Mouse (Mus musculus) CD4-positive, CD25-positive, alpha-beta regulatory T cell, adult 4 months (primary cell): ENCODE data around the gene Wscd2. TPM values are rescaled to one million over a fixed set of nuclear protein-coding genes. Genes with fewer than 3 reads are reported as not detected.

Experiments
- ATAC-seq: one replicate; pipeline ENCODE4 v1.8.0; 2017
- polyA plus RNA-seq, 2 experiments: library from polyadenylated mRNA; unstranded; fragments of 100-300 nt; shearing (Covaris generic); gene quantifications; one replicate each; pipeline ENCODE4 v1.2.1; 2017

Wscd2 gene
- polyA plus RNA-seq, 2 experiments from 2014 or later = 1.4 to 1.5 TPM

DNA sequence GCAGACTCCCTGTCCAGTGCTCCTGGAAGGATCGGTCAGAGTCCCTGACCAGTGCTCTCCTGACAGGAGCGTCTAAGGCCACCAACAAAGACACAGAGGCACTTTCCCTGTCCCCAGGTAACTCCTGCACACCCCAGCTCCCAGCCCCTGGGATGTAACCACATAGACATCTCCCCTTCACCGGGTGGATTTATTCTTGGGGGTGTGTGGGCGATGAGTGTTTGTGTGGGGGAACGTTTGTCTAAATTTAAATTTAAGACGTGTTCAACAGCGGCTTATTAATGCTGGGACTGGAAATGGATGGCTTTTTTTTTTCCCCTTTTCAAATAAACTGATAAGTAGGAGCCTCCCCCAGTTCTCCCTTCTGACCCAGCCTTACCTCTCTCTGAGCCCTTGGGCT, 49.7 kb downstream of the Wscd2 start:
- ATAC-seq = peak; percentile 15

DNA sequence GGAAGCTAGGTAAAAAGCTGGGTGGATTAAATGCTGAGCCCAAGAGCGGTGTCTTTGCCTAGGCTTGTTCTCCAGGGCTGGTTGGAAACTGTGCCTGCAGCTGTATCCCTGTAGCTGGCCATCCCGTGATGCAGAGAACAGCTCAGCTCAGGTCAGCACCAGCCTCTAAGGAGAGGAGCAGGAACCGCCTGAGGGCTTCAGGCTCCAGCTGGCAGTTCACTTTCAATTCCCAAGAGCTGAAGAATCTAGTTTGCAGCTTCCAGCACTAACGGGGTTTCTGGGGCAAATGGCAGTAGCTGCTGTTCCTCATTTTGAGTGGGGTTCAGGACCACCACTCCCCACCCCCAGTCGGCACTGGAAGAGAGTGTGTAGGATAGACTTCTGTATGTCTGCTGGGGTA, 51.1 kb downstream of the Wscd2 start:
- no peak for ATAC-seq

DNA sequence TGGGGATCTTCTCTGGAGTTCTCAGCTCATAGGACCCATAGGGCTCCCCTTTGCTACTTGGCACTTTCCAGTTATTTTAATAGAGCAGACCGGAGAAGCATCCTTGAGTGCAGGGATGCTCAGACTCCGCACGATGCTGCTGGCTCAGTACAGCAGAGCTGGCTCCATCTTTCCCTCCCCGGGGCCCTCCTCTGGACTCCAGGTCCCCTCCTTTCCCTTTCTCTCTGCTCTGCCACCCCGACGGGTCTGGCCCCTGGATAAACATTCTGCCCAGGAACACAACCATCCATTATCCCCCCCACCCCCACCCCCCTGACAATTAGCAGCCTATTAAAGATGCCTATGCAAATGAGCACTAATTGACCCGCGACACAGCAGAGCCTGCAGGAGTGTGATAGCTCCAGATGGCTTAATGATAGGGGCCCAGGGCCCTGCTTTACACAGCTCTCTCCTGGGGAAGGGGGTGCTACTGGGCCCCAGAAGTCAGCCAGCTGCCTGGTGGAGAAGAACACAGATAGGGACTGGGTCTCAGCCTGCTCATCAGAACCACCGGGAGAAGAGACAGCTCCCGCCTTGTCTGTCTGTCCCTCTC, 52.8 kb downstream of the Wscd2 start:
- ATAC-seq = no peak

DNA sequence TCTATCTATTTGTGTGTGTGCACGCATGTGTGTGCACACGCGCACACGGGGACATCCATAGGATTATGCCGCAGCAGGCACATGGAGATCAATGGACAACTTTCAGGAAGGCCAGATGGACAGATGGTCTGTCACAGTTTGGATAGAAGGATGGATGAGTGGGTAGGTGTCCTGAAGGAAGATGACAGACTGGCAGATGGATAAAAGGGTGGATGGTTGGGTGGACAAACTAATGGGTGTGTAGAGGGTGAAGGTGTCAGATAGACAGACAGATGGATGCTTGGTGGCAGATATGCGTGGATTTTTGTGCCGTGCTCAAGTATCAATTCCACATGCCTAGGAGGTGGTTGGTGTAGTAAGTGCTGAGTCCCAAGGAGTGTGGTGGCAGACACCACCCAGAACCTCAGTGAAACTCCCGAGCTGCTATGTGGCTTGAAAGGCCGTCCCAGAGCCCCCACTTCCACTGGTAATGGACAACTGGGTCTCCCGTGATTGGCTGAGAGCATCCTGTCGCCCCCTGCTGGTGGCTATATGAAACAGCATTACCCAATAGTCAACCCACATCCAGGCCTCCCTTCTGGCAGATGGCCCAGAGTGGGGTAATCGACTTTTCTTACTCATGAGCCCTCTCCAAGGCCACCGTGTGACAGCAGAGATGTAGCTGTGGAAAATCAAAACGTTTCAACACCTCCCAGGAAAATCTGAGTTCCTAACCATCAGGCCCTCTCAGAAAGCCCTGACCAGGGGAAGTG, 58.0 kb downstream of the Wscd2 start:
- ATAC-seq = peak; percentile 61

DNA sequence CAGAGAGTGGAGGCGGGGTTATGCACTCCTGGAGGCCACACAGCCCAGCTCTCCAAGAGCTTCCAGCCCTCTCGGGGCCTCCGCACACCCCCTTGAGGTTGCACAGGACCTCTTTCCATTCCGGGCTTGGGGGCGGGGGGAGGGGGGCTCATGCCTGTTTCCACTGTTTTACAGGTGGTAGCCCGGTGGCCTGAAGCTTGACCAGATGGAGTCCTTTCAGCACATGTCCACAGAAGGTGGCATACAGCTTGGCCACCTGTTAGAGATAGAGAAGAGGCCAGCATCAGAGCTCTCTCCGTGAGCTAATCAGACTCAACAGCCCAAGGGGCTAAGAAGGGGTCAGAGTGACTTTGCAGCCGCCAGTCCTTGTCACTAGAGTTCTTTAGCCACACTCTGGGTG, 60.1 kb downstream of the Wscd2 start:
- no peak for ATAC-seq

DNA sequence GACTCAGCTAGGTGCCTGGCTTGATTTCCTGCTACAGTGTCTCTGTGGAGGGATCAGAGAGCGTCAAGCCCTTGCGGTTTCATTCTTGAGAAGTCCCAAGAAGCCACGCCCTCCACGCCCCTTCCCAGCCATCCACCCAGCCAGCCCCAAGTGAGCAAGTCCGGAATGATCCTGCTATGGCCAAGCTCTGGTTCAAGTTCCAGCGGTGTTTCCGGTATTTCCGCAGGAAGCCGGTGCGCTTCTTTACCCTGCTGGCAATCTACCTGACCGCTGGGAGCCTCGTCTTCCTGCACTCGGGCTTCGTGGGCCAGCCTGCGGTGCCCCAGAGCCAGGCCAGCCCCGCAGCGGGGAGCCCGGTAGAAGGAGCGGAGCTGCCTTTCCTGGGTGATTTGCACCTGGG, 60.6 kb downstream of the Wscd2 start:
- ATAC-seq = no peak

DNA sequence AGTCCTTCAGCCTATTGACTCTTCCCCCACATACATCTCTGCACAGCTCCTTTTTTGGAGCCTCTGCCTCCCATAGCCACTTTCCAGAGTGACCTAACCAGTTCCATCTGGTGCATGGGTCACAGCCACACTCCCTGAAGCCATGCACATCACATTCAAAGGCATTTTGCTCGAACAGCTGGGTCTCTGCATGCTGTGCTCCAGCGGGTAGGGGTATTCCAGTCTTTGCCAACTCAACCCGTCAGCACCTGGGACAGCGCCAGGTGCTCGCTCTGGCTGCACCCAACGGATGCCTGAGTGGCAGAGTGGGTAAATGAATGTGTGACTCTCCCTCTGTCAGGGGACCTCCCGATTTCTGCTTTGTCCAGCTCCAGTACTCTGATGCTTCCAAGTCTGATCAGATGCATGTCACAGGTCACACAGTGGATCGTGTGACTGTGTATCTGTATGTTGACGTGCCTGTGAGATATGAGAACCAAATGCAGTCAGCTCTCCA, 63.3 kb downstream of the Wscd2 start:
- ATAC-seq = no peak

DNA sequence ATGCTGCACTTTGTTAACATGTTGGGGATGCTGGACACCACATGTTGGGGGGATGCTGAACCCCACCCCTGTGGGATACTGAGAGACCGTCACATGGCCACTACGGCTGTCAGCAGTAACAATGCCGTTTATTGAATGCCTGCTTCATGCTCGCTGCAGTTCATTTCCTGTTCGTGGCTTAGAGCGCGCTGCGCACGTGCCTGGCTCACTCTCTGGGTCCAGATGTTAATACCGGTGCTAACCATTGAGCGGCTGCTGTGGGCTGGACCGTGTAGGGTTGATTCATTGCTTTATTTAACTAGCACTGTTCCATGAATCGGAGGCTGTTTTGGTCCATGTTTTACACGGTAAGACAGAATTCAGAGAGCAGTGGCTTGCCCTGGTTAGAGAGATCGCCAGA, 64.0 kb downstream of the Wscd2 start:
- ATAC-seq = no peak

DNA sequence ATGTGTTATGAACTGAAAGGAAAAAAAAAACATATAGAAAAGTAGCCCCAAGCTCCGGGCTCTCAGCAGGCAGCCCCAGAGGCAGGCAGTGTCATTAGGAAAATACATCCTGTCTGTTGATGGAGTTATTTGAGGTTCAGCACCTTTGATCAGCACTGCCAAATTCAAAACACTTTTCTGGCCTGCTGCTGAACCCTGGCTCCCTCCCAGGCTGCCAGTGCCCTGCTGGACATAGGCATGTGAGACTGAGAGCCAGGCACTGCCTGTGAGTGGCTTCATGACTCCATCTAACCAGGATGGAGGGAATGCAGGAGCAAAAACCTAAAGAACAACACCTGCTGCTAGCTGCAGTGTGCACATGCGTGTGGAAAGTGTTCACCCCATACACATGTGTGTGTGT, 64.4 kb downstream of the Wscd2 start:
- ATAC-seq = no peak

DNA sequence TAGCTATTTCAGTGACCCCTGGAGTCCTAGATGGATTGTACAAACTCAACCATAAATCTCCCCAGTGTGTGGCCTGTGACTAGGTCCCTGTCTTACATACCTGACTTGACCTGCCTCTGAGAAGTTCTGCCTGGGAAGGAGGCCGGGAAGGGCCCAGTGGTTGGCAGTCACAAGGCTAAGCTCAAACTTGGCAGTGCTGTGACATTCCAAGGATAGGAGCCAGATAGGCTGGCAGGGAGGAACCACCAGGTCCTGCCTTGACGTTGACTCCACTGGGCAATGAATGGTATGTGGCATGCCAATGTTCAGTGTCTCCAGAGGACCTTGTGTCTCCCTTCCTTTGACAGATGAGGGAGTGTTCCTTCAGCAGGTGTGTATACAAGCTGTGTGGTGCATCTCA, 65.6 kb downstream of the Wscd2 start:
- no peak for ATAC-seq

DNA sequence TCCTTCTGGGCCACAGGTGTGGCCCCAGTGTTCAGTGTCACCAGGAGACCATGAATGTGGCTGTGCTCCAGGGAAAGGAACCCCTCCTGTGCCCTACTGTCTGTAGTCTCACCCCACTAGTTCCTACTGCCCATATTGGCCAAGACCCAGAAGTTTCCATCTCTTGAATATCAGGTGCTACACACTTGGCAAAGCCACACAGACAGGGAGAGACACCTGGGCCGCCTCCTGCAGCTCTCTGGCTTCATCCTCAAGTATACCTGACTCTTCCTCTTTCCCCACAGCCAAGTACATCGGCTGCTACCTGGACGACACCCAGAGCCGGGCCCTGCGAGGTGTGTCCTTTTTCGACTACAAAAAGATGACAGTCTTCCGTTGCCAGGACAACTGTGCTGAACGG, 67.9 kb downstream of the Wscd2 start:
- ATAC-seq = no peak

DNA sequence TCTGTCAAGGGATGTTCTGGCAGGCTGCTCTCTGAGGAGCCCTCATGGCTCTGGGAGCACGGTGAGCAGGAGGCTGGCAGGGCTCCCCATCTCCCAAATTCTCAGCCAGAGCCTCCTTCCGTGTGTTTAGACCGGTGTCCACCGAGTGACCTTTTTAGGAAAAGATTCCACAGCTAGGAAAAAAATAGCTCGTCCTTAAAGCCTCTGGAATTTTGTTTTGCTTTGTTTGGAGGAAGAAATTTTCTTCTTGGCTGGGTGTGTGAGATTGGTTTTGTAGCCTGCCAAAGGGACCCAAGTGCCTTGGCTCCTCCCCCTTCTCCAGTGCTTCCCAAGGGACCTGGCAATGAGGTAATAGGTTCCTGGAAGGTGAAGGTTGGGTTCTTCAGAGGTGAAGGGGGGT, 69.5 kb downstream of the Wscd2 start:
- no peak for ATAC-seq

DNA sequence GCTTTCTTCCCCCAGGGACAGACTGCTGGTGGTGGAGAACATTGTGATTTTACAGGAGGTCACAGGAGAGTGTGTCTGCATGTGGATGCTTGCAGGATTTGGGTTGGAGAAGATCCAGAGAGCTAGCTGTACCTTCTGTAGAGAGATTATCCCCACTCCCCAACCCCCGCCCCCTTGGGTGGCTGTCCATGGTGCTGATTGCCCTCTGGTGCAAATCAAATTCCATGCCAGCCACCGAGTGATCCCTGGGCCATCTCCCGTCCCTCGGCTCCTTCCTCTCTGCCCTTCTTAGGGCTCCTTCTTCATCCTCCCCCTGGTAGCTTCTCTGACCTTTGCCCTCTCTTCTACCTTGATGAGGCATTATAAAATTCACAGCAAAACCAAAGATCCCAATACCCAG, 74.3 kb downstream of the Wscd2 start:
- ATAC-seq = no peak

DNA sequence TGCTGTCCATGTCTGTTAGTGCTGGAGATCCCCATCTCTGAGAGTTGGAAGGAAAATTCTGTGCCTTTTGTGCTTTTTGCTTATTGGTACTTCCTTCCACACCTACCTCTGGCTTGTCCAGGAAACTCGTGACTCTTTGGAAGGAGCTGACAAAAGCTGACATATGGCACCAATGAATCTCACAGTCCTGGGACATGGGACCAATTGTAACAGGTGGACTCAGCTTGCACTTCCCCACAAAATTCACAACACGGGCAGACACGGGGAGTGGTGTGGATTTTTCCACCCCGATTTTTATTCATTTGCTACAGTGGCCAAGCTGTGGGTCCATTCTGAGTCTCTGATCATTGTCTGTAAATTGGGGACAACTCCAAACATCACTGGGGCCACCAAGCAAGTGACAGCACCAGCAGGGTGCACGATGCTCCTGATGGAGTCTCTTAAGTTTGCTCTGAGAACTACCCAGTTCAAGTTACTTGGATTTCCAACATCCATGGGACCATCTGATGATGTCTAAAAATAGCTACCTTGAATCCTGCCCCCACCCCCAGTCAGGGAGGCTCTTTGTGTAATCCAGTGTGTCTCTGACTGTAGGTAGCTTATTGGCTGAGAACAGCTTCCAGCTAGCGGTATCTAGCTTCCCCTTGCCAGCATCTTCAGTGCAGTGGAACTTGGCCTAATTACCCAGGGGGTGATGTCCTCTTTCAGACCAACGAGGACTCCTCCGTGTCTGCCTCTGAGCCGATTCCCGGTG, 75.1 kb downstream of the Wscd2 start:
- ATAC-seq = no peak

DNA sequence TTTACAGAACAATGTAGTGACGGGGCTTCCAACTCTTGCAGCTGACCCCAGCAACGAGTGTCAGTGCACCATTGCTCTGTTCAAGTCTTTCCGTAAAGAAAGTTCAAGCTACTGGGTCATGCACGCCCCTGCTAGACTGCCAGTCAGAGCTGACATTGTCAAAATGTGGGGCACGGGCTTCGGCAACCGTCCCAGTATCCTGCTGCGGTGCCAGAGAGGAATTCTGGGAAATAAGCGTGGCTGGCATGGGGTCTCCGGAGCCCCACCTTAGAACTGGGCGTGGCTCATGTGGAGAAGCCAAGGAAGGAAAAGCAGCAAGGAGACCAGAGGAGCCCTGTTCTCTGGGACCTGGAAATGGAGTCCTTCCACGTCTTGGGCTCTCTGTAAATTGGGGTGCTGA, 75.7 kb downstream of the Wscd2 start:
- ATAC-seq = no peak

DNA sequence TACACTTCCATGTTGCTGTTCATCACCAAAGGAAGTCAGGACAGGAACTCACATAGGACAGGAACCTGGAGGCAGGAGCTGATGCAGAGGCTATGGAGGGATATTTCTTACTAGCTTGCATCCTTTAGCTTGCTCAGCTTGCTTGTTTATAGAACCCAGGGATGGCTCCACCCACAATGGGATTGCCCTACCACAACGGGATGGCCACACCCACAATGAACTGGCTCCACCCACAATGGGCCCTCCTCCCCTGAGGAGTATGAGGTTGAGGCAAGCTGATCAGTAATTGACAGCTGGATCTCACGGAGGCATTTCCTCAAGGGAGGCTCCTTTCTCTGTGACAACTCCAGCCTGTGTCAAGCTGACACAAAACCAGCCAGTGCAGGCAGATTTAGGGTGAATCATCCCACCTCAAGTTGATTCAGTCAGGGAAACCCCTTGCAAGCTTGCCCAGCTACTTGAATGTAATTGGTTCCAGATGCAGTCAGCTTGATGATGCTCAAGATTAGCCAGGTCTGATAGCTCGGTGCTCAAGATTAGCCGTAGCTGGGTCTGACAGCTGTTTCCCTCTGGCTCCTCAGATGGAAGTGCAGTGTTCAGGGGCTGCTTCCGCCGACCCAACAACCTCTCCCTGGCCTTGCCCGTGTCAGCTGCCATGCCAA, 80.1 kb downstream of the Wscd2 start:
- ATAC-seq = no peak

DNA sequence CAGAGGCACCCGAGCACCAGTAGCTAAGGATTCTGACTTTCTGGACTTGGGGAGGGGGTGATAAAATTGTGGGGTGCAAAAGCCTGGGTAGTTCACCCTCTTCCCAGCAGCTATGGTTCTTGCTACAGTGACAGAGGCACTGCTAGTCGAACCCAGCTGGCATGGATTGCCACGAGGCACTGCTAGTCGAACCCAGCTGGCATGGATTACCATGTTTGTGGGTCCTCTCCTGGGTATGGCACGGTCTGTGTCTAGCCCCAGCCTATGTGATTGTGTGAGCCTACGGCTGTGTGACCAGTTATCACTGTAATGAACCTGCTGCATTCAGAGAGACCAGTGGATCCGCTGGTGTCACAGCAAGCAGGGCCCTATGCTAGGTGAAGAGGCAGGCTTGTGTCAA, 87.4 kb downstream of the Wscd2 start:
- ATAC-seq = no peak

DNA sequence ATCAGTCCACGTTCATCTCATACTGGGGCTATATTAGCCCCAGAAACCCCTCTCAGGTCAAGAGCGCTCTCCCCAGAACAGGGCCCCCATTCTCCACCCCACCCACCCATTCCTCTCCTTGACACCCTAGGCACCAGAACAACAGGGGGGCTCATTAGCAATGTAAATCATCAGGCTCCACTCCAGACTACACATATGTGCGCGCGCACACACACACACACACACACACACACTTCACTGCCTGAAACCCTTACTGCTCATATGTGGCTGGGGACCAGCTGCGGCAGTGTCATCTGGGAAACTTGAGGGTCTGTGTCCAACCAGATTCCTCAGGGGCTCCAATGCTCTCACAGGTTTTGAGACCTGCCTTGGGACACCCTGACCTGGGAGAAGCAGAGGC, 88.3 kb downstream of the Wscd2 start:
- ATAC-seq = no peak

DNA sequence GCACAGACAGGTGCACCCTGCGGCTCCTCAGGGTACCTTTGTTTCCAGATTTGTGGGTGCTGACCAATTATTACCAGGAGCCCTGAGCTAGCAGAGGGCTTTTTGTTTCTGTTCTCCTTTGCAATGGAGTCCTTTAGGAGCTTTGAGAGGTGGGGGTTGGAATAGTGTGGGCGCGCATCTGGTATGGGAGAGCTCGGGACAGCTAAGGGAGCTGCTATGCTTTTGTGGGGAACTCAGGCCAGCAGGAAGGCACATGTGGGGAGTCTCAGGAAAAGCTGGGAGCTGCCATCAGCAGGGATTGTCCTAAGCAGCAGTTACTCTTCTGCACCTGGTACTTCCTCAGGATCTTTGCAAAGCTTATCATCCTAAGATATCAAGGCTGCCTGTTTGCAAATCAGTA, 89.0 kb downstream of the Wscd2 start:
- no peak for ATAC-seq

DNA sequence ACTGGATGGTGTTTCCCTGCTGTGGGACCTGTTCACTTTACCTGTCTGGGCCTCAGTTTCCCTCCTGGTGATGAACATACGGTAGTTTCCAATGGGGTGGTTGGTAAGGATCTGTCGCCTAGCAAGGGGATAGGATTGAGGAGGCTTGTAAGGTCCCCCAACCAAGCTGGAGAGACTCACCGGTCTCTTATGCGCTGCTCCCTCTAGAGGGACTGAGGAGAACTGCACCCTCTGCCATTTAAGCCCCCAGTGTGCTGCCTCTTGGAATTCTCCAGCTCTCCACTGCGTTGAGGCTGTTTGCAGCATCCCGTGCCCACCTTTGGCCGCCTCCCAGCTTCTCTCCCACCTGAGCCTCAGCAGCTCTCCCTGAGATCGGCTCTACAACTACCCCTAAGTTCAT, 90.1 kb downstream of the Wscd2 start:
- no peak for ATAC-seq

DNA sequence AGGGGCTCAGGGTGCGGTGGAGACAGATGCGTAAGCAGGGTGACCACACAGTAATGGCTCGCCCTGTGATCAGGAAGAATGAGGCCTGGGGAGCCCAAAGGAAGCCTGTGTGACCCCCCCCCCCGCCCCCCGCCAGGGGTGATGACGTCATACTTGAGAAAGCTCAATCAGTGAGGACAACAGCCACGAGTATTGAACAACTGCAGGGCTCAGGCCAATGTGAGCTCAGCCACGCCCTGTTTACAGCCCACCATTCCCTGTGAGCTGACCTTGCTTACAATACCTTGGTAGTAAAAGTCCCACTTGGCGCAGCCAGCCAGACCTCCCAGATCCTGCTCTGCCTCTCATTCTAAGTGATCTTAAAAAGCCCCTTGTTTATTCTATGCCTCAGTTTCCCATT, 90.7 kb downstream of the Wscd2 start:
- ATAC-seq = no peak

DNA sequence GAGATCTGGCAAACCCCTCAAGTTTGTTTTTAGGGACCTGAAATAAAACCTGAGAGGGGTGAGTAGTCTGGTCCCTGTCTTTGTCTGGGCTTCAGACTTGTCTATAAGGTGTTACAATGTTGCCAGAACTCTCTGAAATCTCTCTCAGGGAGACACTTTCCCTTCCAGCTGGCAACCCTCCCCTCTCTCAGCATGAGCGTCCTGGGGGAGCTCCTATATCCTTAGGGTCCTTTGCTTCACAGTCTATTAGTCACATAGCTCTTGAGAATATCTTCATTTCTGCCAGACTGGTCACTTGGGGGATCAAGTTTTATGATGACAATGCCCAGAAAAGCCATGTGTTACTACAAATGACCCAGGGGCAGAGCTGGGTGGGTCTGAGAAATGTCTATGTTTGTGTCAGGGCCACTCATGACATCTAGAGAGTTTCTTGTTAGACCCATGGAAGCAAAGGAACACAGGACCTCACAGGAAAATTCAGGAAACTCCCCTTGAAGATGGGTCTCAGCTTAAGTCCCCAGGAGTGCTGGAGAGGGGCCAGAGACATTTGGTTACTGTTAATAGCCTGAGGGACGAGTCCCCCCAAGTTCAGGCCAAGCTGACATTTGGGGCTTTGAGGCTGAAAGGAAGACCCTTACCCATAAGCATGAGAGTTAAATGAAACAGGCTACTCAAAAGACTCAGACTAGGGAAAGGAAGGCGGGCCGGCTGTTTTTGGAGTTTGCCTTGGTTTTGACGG, 93.5 kb downstream of the Wscd2 start:
- no peak for ATAC-seq

DNA sequence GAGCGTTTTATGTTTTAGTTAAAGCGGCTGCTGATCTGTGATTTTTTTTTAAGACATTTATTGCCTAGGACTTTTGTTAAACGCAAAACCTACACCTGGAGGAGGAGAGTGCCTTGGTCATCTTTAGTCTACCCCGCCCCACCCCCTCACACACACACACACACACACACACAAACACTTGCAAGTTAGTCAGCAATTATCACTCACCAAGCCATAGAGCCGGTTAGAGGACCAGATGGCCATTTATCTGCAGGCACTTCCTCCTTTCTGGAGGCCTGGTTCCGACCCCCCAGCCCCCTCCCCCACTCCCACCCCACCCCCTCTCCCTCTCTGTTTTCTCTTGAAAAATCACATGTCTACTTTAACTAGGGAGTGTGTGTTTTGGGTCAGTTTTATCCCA, 94.3 kb downstream of the Wscd2 start:
- ATAC-seq = no peak
